Mouse (Mus musculus) layer of hippocampus, adult 9-10 months (tissue): ENCODE measurements around the gene Ncam2.
A peak's percentile ranks its signal among the peaks of the same experiment; 100 is the strongest.
"Not testable (repeated sequence)": the region's sequence is repeated elsewhere in the genome, so short reads cannot be mapped to it uniquely, and the experiment has no call there.

Source experiments
- DNase-seq: peaks from one replicate; pipeline ENCODE4 v3.0.0; 2022; ENCODE audit warnings: low spot score

The Ncam2 gene

GRCm38 (mm10) chr16:81303806-81304205 is 103.3 kb downstream of the Ncam2 start:
- no peak for DNase-seq

GRCm38 (mm10) chr16:81309215-81309614 is 108.7 kb downstream of the Ncam2 start:
- DNase-seq: no peak

GRCm38 (mm10) chr16:81319037-81319436 is 118.5 kb downstream of the Ncam2 start:
- DNase-seq: no peak

GRCm38 (mm10) chr16:81330539-81330938 is 130.0 kb downstream of the Ncam2 start:
- peak; percentile 64 for DNase-seq

DNA sequence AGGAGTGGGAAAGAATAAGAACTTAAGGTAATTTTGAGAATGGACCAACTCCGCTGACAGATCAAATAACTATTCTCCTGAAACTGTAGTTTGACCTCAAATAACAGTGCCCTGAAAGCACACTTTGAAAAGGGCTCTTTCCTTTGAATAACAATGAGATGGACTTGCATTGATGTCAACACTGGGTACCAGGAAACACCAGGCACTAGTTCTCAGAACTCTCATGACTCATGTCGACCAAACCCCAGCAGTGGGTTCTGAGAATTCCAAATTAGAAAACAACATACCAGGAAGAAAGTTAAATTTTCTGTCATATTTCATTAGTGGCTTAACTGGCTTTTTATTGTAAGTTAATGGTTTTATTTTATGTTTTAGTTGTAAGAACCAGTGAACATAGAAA is 165.4 kb downstream of the Ncam2 start:
- no peak for DNase-seq

DNA sequence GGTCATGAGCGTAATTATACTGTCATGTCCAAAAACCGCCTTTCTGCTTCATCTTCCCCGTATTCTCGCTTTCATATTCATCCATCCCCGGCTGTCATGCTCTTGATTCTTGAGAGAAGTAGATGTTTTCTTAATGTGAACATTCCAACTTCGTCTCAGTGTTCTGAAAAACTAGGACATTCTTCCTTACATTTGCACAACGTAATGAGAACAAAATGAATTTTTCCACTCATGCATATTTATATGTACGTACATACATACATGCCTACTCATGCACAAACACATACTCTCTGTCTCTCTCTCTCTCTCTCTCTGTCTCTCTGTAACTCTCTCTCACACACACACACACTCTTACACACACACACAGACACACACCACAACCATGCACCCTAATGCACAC is 173.7 kb downstream of the Ncam2 start:
- DNase-seq: no peak

DNA sequence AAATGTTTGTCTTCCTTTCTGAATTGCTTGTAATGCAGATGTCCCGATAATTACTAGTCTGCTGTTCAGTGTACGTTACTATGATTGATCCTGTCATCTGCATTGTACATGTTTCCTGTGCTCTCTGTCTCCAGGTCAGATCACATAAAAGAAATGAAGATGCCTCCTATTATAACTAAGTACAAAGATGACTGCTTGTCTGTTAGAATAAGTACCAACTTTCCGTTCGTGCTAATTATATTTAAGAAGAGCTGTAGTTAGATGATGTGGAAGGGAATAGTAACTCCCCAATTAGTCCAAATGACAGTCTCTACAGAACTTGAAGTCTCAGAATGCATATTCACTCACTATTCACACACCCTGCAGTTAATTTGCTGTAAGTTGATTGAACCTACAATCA is 179.9 kb downstream of the Ncam2 start:
- DNase-seq: no peak

- DNase-seq: no peak
Observed at GRCm38 (mm10) chr16:81388646-81389045, 188.1 kb downstream of the Ncam2 start.

- no peak for DNase-seq
Observed at GRCm38 (mm10) chr16:81434559-81434958, 234.1 kb downstream of the Ncam2 start.

GRCm38 (mm10) chr16:81437091-81437867 is 236.8 kb downstream of the Ncam2 start:
- DNase-seq: no peak

DNA sequence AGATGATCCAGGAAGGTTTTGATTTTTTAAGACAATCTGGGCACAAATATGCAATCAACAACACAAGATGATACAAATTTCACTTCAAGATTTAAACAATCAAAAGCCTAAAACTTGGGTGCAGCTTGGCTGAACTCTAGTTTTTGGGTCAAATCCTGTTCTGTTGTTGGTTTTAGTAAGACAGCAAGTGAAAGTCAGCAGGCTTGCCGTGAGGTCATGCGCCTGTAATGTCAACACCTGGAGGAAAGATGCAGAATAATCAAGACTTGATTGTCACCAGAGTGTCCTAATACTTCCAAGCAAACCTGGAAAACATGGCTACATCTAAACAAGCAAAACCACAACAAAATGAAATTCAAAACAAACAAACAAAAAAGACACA is 237.4 kb downstream of the Ncam2 start:
- DNase-seq: no peak

GRCm38 (mm10) chr16:81450851-81451250 is 250.4 kb downstream of the Ncam2 start:
- DNase-seq: no peak

DNA sequence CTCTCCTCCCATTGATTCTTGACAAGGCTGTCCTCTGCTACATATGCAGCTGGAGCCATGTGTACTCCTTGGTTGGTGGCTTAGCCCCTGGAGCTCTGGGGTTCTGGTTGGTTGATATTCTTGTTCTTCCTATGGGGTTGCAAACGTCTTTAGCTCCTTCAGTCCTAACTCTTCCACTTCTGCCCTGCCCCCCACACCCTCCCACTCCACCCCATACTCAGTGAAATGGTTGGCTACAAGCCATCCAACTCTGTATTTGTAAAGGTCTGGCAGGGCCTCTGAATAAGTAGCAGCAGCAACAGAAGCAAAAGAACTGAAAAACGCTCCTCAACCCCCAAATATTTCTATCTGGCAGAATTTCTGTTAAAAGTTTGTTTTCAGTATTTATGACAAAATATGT is 252.5 kb downstream of the Ncam2 start:
- no peak for DNase-seq

DNA sequence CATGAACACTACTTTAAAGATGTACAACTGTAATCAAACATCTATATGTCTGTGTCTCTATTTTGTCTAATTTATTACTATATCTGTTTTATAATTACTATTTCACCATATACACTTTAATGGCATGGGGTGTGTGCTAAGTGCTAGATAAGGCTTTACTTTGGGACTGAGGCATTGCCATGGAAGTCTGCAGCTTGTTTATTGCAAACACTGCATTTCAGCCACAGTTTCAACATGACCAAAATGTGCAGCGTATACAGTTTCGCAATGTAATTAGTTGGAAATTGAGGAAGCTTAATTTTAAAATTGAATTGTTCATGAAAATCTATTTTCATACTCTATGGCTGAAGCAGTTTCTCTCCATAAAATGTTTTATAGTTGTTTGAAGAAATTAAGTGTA is 254.0 kb downstream of the Ncam2 start:
- no peak for DNase-seq

GRCm38 (mm10) chr16:81462731-81463130 is 262.2 kb downstream of the Ncam2 start:
- not testable (repeated sequence) for DNase-seq

DNA sequence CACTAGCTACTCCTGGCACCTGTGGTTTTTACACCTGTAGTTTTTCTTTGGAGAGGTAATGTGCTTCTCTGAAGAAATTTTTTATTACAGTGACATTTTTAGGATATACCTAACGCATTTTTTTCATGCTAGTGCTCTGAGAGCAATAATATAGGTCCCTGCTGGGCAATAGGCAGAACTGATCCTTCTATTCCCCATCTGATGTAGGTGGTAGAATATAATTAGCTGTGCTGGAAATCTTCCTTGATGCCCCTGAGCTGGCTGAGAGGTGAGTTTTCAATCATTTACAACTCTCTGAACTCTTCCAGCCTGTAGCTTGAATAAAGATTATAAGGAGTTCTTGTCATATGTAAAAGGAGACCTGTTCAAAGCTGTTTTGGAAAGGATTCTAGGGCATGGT is 272.4 kb downstream of the Ncam2 start:
- no peak for DNase-seq

- no peak for DNase-seq
Observed at GRCm38 (mm10) chr16:81481058-81481457, 280.6 kb downstream of the Ncam2 start.

DNA sequence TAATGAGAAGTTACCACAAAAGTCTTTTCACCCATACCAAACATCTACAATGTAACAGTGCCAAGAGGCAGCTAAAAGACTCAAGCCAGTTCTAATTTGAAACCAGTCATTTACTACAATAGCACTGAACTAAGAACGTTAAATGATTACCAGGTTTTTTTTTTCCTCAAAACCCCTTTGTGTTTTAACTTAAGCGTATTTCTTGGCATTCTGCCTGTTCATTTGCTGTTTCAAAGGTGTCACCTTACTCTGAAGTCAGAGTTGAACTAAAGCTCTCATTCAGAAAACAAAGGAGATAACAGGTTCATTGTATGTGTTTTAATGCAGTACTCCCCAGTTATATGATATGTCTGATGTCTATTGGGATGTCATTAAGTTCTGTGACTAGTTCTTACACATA is 295.6 kb downstream of the Ncam2 start:
- no peak for DNase-seq

- no peak for DNase-seq
Observed at GRCm38 (mm10) chr16:81502578-81502977, 302.1 kb downstream of the Ncam2 start.

DNA sequence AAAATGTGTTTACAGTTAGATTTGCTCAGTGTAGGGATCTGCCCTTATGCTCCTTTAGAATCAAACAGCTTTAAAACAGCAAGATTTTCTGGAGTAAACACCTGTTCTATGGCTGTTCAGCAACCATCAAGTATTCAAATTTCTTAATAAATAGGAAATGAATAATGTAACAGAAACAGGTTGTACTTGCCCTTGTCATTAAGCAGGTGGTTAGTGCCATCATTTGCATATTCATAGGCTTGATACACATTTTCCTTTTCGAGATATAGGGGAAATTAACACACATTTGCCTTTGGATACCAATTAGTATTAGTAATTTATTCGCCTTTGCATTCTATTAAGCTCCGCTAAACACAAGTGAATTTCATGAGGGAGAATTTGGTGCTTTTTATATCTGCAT is 335.7 kb downstream of the Ncam2 start:
- DNase-seq: no peak

DNA sequence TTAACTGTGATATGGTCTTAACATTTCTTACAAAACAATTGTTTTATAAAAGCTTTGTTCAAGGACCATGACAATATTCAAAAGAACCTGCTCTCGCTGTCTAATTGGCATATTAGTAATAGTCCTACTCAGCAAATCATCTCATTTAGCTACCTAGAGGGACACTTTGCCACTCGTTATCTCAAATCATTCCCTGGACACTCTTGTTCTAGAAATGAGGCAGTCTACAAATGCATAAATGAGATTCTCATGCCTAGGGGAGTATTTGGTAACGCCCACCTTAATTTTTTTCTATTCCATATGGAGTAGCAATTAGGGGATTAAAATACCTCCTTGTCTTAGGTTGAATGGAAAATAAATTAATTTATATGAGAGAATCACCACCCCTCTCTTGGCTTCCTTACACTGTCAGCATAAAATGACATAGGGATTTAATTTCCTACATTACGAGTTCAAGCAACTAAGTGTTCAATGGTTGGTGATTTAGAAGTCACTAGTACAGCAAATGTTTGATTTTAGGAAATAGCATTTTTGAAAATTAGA is 387.1 kb downstream of the Ncam2 start:
- DNase-seq: no peak

GRCm38 (mm10) chr16:81623276-81623675 is 422.8 kb downstream of the Ncam2 start:
- DNase-seq: no peak

DNA sequence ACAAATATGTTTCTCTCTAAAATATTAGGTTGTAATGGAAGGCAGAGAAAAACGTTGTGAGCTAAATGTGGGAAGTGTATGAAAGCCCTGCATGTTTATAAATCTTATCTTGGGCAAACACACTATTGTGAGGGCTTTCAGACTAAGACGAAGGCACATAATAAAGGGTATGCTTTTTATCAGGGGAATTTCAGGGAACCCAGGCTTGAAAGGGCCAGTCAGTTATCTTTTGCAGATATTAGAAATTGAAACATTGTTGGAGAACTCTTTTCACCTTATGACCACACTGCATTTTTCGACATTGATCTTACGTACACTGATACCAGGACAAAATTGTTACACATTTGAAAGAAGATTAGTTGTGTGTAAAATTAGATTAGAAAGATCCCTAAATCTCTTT is 423.3 kb downstream of the Ncam2 start:
- no peak for DNase-seq

- DNase-seq: no peak
Observed at GRCm38 (mm10) chr16:81650286-81650685, 449.8 kb downstream of the Ncam2 start.
